Mouse (Mus musculus): ENCODE results near the gene Cntnap2.

Gene Cntnap2

DNA sequence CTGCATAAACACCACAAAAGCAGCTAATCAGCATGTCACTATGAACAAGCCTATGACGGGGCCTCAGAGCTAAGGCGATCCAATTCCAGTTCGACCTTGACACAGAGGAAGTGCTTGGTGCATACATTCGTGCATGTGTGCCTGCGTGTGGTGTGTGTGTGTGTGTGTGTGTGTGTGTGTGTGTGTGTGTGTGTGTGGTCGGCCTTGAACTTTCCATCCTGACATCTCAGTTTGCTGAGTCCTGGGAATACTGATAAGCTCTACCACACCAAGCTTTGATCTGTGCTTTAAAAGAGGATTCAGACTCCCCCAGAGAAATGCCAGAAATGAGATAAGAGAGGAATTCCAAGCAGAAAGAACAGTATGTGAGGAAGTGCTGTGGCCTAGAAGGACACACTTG lies 2279.0 kb downstream of the Cntnap2 start:
- no peak for DNase-seq (ENCODE audit: low read depth in 2 of 2, low spot score in 2 of 2)

DNA sequence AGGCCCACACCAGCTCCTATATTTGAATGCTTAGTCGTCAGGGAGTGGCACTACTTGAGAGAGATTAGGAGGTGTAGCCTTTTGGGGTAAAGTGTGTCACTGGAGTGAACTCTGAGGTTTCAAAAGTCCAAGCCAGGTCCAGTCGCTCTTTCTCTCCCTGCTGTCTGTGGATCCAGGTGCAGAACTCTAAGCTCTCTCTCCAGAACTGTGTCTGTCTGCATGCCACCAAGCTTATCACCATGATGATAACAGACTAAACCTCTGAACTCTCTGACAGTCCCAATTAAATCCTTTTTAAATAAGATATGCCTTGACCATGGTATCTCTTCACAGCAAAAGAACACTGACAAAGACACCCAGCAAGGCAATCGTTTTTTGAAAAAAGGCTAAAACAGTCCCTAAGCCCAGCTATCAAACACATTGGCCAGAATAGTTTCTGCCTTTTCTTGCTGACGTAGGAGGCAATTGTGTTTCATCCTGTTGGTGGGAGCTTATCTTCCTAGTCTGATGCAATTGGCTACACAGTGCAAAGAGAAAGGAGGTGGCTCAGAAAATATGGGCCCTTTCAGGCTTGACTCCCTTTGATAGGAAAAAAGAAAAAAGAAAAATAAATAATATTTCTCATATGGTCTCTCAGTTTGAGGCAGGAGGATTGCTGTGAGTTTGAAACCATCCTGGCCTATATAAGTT lies 2281.8 kb downstream of the Cntnap2 start:
- no peak for DNase-seq (ENCODE audit: low read depth in 2 of 2, low spot score in 2 of 2)

DNA sequence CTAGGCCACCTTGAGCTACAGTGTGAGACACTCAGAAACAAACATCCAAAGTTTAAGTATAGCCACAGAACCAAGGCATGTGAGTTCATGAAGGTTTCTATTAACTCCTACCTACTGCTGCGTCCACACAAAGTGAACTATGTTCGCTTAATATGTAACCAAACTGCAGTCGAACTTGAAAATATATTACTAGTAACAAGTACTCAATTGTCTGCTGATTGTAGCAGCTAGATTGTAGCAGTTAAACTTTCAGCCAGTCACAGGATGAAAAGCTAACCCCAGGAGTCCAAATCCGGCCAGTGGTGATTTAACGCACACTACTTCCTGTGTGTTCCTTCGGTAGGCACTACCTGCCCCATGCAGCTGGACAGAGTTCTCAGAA lies 2282.3 kb downstream of the Cntnap2 start:
- DNase-seq (ENCODE audit: low read depth in 2 of 2, low spot score in 2 of 2), result no peak

DNA sequence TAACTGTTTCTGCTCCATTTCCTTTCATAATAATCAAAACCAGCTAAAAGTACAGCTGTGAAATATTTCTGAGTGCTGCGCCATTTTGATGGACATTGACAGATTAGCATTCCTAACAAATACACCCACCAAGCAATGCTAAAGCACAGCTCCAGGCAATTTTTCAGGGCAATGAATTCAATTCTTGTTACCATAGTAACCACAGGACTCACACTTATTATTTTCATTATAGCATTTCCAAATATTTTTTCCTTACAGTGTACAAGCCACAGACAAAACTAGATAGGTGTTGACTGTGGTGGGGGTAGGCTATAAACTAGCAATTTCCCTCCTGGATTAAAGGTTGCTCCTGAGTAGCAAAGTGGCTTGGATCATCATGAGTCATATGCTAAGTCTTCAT lies 2284.1 kb downstream of the Cntnap2 start:
- no peak for DNase-seq (ENCODE audit: low read depth in 2 of 2, low spot score in 2 of 2)

DNA sequence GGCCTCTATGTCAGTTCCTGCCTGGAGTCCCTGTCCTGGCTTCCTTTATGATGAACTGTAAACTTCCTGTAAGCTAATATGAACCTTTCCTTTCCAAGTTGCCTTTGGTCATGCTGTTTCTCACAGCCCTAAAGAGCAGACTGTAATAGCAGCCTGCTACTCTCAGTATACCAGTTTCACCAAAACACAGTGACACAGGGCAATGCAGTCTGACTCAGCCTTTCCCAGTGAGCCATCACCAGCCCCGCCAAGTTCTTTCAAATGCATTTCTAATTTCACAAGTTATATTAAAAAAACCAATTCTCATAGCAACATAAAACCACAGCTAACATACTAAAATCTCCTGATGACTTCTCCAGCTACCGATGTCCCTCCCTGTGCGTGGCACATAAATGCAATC lies 2285.5 kb downstream of the Cntnap2 start:
- no peak for DNase-seq (ENCODE audit: low read depth in 2 of 2, low spot score in 2 of 2)

DNA sequence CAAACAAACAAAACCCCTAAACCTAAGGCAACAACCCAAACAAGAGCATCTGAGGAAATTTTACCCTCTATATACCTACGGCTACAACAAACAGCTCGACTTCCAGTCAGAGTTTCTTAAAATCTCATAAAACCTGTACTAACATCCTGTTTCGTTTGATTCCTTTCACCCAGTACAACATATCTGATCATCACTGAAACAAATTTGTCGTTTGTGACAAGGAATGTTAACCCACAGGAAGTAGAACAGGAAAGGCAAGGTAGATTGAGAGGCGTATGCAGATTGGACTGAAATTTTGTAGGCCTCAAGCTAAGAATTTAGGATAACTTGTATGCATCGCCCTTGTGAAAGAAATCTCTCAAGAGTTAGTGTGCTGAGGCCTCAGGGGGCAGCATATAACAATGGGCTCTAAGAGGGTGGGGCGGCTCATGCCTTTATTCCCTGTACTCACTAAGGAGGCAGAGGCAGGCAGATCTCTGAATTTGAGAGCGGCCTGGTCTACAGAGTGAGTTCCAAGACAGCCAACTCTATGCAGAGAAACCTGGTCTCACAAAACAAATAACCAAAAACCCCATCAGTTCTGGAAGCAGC lies 2291.0 kb downstream of the Cntnap2 start:
- no peak for DNase-seq (ENCODE audit: low read depth in 2 of 2, low spot score in 2 of 2)

Measured in CD8-positive naive resting alpha-beta T cell, adult 2 months (primary cell).